Mouse (Mus musculus) embryonic fibroblast, embryonic 13.5 days (primary cell): ENCODE measurements around the gene Ckb. TPM values are rescaled to one million over a fixed set of nuclear protein-coding genes. Genes with fewer than 3 reads are reported as not detected.
"Not testable (repeated sequence)": the region's sequence is repeated elsewhere in the genome, so short reads cannot be mapped to it uniquely, and the experiment has no call there.

ENCODE experiments used
- H3K27ac ChIP-seq: 2 replicates; pipeline ENCODE4 v1.5.1; 2012; ENCODE audit warnings: low read length, control low read depth, inconsistent platforms; ENCODE audit not compliant: insufficient read depth
- H3K4me1 ChIP-seq: 2 replicates; pipeline ENCODE4 v1.6.1; 2011; ENCODE audit warnings: low read length; ENCODE audit not compliant: control insufficient read depth, insufficient read depth
- H3K4me3 ChIP-seq: 2 replicates; pipeline ENCODE4 v1.5.1; 2011; ENCODE audit warnings: mild to moderate bottlenecking, control low read depth, low read length; ENCODE audit not compliant: insufficient read depth
- CTCF ChIP-seq: IDR thresholded peaks from 2 replicates; pipeline ENCODE4 v1.5.1; 2011; ENCODE audit warnings: mild to moderate bottlenecking, control low read depth, low read length, moderate library complexity, borderline replicate concordance; ENCODE audit not compliant: insufficient read depth
- POLR2A ChIP-seq: IDR thresholded peaks from 2 replicates; pipeline ENCODE4 v1.6.1; 2011; ENCODE audit warnings: low read depth, mild to moderate bottlenecking, control low read depth, low read length, moderate library complexity
- polyA plus RNA-seq: library from polyadenylated mRNA; stranded (reverse); fragments of >200 nt; gene quantifications from 2 replicates; pipeline ENCODE4 v1.2.4, GENCODE M21; 2011; ENCODE audit warnings: low read depth; ENCODE audit not compliant: missing spikeins, insufficient read length

Gene Ckb
- 43.8 and 84.3 TPM in 2 replicates for polyA plus RNA-seq

DNA sequence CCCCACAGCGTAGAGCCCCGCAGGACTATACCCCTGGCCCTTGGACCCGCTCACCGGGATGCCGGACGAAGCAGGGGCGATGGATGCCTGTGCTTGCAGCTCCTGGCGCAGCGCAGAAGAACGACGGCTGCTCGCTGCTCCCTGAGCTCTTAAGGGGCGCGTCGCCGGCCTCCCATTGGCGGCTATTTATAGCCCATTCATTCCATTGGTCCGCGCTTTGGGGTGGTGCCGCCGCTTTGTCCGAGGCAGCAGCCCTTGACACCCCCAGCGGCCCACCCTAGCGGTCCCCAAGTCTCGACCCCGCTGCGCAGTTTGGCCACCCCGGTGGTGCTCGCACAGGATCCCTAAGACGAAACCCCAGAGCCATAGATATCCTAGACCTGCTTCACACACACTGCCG, at the start of gene Ckb:
Gene Ckb, minus strand, starts transcription at position 163 of the 400 bp plus-strand sequence.
- TF ChIP-seq POLR2A (peak; percentile 95), CTCF (no peak)
- peaks cover 3% of the 10 kb centered on the region for H3K4me1 ChIP-seq
- no peak within 1 kb of the TSS for H3K27ac ChIP-seq

GRCm38 (mm10) chr12:111720222-111720621, 48.1 kb upstream of the Ckb start:
- no peaks in the 10 kb centered on the region for H3K4me1 ChIP-seq
- no peak for TF ChIP-seq CTCF
- no peak for TF ChIP-seq POLR2A
- H3K27ac ChIP-seq: no peak overlapping the region
- no peak overlapping the region for H3K4me3 ChIP-seq

More for the DNA sequence above, at the start of gene Ckb:
- H3K4me3 ChIP-seq: peak within 1 kb of the TSS; percentile 56

- Histone ChIP-seq H3K27ac (no peak overlapping the region), H3K4me3 (no peak overlapping the region), H3K4me1 (no peaks in the 10 kb centered on the region)
- TF ChIP-seq POLR2A (no peak), CTCF (no peak)
Observed at GRCm38 (mm10) chr12:111718656-111719055, 46.5 kb upstream of the Ckb start.

DNA sequence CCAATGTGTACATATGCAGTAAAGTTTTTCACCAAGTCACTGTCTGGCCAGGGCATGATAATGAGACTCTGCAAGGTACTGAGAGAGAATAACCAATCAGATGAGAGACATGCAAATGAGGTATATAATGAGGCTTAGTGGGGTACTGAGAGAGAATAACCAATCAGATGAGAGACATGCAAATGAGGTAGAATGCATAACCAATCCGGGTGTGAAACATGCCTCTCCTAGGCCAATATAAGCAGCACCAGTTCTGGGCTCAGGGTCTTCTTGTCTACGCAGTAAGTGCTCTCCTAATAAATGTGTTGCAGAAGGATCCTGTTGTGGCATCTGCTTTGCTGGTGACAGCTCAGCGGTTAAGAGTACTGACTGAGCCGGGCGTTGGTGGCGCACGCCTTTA, 44.4 kb upstream of the Ckb start:
- H3K27ac ChIP-seq: no peak overlapping the region
- peaks cover 4% of the 10 kb centered on the region; the same call in 1 of the 2 replicates for H3K4me1 ChIP-seq
- no peak for TF ChIP-seq POLR2A
- no peak for TF ChIP-seq CTCF
- H3K4me3 ChIP-seq: no peak overlapping the region

- H3K4me1 ChIP-seq, H3K27ac ChIP-seq: not testable (repeated sequence)
- 0 out of 2 replicates have a peak overlapping the region, but pooled peaks have one; percentile 4 for H3K4me3 ChIP-seq
Observed at GRCm38 (mm10) chr12:111713880-111714279, 41.7 kb upstream of the Ckb start.

- peaks cover 4% of the 10 kb centered on the region; the same call in 1 of the 2 replicates for H3K4me1 ChIP-seq
- TF ChIP-seq CTCF (no peak), POLR2A (peak; percentile 77)
- H3K27ac ChIP-seq: peak within 1 kb of the TSS; percentile 25; the same call in 1 of the 2 replicates
- H3K4me3 ChIP-seq: peak within 1 kb of the TSS; percentile 71
Observed at GRCm38 (mm10) chr12:111713004-111713651, 41.0 kb upstream of the Ckb start, which contains the start of the genes Bag5 and Apopt1. Gene Bag5 (minus strand): TSS chr12:111713257. Gene Apopt1 (plus strand): TSS chr12:111713261.

GRCm38 (mm10) chr12:111712476-111712875, 40.3 kb upstream of the Ckb start:
- peak overlapping the region; percentile 71 for H3K4me3 ChIP-seq
- TF ChIP-seq CTCF (no peak), POLR2A (no peak)
- H3K27ac ChIP-seq: peak overlapping the region; percentile 25; the same call in 1 of the 2 replicates
- H3K4me1 ChIP-seq: peaks cover 4% of the 10 kb centered on the region; the same call in 1 of the 2 replicates

- H3K4me1 ChIP-seq: peaks cover 13% of the 10 kb centered on the region
- H3K4me3 ChIP-seq: no peak overlapping the region
- no peak overlapping the region for H3K27ac ChIP-seq
- no peak for TF ChIP-seq POLR2A
- TF ChIP-seq CTCF: no peak
Observed at GRCm38 (mm10) chr12:111710091-111710490, 38.0 kb upstream of the Ckb start.

- no peak for TF ChIP-seq POLR2A
- no peak for TF ChIP-seq CTCF
- H3K27ac ChIP-seq: no peak overlapping the region
- H3K4me3 ChIP-seq: no peak overlapping the region
- peaks cover 19% of the 10 kb centered on the region for H3K4me1 ChIP-seq
Observed at GRCm38 (mm10) chr12:111708181-111708580, 36.0 kb upstream of the Ckb start.

- no peak overlapping the region for H3K4me3 ChIP-seq
- peaks cover 15% of the 10 kb centered on the region for H3K4me1 ChIP-seq
- peak overlapping the region; percentile 95 for H3K27ac ChIP-seq
- no peak for TF ChIP-seq CTCF
- TF ChIP-seq POLR2A: no peak
Observed at GRCm38 (mm10) chr12:111705186-111705973, 33.2 kb upstream of the Ckb start.
